Mouse (Mus musculus) neural tube, embryonic 14.5 days (tissue): Measurements from ENCODE around the gene Lpgat1. TPM values are rescaled to one million over a fixed set of nuclear protein-coding genes. Genes with fewer than 3 reads are reported as not detected.

Source experiments
- ATAC-seq: fragments of 200-750 bp; cut with Nextera tagmentation; 2 replicates; pipeline ENCODE4 v1.8.0; 2017; ENCODE audit warnings: low read depth, mild to moderate bottlenecking, moderate TSS enrichment, moderate library complexity
- H3K27ac ChIP-seq: fragments of 300-500 bp; sonication (generic); 2 replicates; pipeline ENCODE4 v1.5.1; 2014; ENCODE audit warnings: low read depth, mild to moderate bottlenecking, control low read depth, low read length, moderate library complexity, mixed read lengths
- H3K27me3 ChIP-seq: fragments of 300-500 bp; sonication (generic); 2 replicates; pipeline ENCODE4 v1.6.1; 2014; ENCODE audit warnings: low read length; ENCODE audit not compliant: control insufficient read depth, insufficient read depth
- H3K36me3 ChIP-seq: fragments of 300-500 bp; sonication (generic); 2 replicates; pipeline ENCODE4 v1.6.1; 2014; ENCODE audit warnings: low read length, mixed read lengths; ENCODE audit not compliant: control insufficient read depth, insufficient read depth
- H3K4me1 ChIP-seq: fragments of 300-500 bp; sonication (generic); 2 replicates; pipeline ENCODE4 v1.6.1; 2014; ENCODE audit warnings: low read length; ENCODE audit not compliant: control insufficient read depth, insufficient read depth
- H3K4me2 ChIP-seq: fragments of 300-500 bp; sonication (generic); 2 replicates; pipeline ENCODE4 v1.6.1; 2014; ENCODE audit warnings: mild to moderate bottlenecking, low read depth, low read length, control low read depth
- H3K4me3 ChIP-seq: fragments of 300-500 bp; sonication (generic); 2 replicates; pipeline ENCODE4 v1.5.1; 2014; ENCODE audit warnings: low read depth, low read length, control low read depth, mixed read lengths
- H3K9ac ChIP-seq: fragments of 300-500 bp; sonication (generic); replicated peaks from 2 replicates; pipeline ENCODE4 v1.6.1; 2014; ENCODE audit warnings: low read depth, mild to moderate bottlenecking, control low read depth, low read length, mixed read lengths
- H3K9me3 ChIP-seq: fragments of 300-500 bp; sonication (generic); 2 replicates; pipeline ENCODE4 v1.6.1; 2016; ENCODE audit warnings: low read length; ENCODE audit not compliant: control insufficient read depth
- WGBS: fragments of 180-500 bp; shearing (Covaris S2); extraction: QIAGEN DNeasy Blood & Tissue Kit; methylation state at CpG from one replicate; pipeline ENCODE4 v1.1.7; 2014; 5-methylcytosine and 5-hydroxymethylcytosine counted together
- polyA plus RNA-seq: library from polyadenylated mRNA; unstranded; fragments of >200 nt; fragmentation: Nextera tagmentation; extraction: Ambion mirVana; gene quantifications from 2 replicates; pipeline ENCODE4 v1.2.1, GENCODE M21; 2014

Gene Lpgat1
- polyA plus RNA-seq, 1 experiment from 2014 or later = 50.4 TPM

DNA sequence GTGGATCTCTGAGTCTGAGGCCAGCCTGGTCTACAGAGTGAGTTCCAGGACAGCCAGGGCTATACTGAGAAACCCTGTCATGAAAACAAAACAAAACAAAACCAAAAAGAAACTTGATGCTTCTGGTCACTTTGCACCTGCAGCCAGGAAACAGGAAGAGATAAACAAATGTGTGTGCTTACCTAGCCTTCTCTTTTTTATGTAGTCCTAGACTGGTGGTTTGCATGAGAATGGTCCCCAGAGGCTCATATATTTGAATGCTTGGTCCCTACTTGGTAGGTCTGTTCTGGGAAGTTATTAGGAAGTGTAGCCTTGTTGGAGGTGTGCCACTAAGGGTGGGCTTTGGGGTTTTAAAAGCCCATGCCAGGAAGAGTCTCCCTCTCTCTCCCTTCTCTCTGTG, 101.4 kb downstream of the Lpgat1 start:
- H3K36me3 ChIP-seq = no peaks in the 10 kb centered on the region

DNA sequence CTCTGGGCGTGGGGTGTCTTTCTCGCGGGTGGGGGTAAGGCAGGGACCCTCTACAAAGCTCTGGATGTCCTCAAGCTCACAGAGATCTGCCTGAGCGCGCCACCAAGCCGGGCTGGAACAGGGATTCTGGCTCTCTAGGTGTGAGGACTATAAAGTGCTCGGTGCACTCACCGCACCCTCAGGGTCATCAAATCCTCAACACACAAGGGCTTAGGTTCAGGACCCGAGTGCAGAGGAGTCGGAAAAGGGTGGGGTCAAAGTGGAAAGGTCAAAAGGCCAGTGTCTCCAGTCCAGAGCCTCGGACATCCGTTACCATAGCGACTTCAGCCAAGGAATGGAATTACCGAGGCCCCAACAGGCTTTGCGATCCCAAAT, 103.3 kb downstream of the Lpgat1 start:
- H3K4me2 ChIP-seq = peak overlapping the region; percentile 96
- no peak overlapping the region for H3K27ac ChIP-seq
- no peaks in the 10 kb centered on the region for H3K36me3 ChIP-seq
- no peaks in the 10 kb centered on the region for H3K27me3 ChIP-seq
- H3K4me3 ChIP-seq = peak overlapping the region; percentile 64
- WGBS = 4% methylated on average over 15 of the region's 15 CpGs
- H3K9me3 ChIP-seq = no peaks in the 10 kb centered on the region
- peak; percentile 47; the same call in 1 of the 2 replicates for ATAC-seq
- H3K4me1 ChIP-seq = no peaks in the 10 kb centered on the region
- peak overlapping the region; percentile 43; the same call in 1 of the 2 replicates for H3K9ac ChIP-seq

More for the DNA sequence above, 101.4 kb downstream of the Lpgat1 start:
- no peak for ATAC-seq
- Histone ChIP-seq H3K4me1 (no peaks in the 10 kb centered on the region), H3K4me3 (no peak overlapping the region), H3K9me3 (no peaks in the 10 kb centered on the region), H3K27me3 (no peaks in the 10 kb centered on the region), H3K27ac (no peak overlapping the region), H3K9ac (no peak overlapping the region), H3K4me2 (no peak overlapping the region)

DNA sequence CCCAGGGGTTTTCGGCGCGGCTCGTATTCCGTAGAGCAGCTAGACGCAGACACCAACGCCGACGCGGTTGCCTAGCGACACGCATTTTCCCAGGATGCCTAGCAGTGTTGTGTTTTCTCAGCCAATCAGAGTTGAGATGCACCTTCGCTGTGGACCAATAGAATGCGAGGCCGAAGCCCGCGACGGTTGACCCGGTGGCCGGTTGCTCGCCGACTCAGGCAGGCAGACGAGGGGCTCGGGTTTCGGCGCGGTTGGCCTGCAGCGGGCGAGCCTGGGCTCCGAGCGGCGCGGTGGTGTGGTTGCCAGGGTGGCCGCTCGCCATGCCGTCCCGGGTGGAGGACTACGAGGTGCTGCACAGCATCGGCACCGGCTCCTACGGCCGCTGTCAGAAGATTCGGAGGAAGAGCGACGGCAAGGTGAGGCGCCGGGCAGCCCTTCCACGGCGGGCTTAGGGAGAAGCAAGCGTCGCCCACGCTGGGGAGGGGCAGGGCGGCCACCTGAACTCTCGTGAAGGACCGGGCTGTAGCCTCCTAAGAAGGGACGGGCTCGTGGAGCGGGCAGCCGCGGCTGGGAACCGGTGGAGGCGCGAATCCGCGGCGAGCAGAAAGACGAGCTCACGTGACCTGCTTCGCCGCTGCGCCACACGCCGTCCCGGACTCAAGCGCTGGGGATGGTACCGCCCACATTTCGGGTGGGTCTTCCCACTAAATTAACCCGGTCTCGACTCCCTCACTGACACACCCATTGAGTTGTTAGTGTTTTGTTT, 103.9 kb downstream of the Lpgat1 start, which contains the start of gene Nek2:
Nek2 (plus strand) TSS at position 119 of the 766 bp plus-strand sequence.
- peak; percentile 96 for ATAC-seq
- H3K27ac ChIP-seq = no peak within 1 kb of the TSS
- H3K9me3 ChIP-seq = no peaks in the 10 kb centered on the region
- H3K4me3 ChIP-seq = peak within 1 kb of the TSS; percentile 64
- no peaks in the 10 kb centered on the region for H3K36me3 ChIP-seq
- no peaks in the 10 kb centered on the region for H3K27me3 ChIP-seq
- peak within 1 kb of the TSS; percentile 96 for H3K4me2 ChIP-seq
- peak within 1 kb of the TSS; percentile 48 for H3K9ac ChIP-seq
- under 1% methylated on average over 79 of the region's 79 CpGs for WGBS
- H3K4me1 ChIP-seq = no peaks in the 10 kb centered on the region

DNA sequence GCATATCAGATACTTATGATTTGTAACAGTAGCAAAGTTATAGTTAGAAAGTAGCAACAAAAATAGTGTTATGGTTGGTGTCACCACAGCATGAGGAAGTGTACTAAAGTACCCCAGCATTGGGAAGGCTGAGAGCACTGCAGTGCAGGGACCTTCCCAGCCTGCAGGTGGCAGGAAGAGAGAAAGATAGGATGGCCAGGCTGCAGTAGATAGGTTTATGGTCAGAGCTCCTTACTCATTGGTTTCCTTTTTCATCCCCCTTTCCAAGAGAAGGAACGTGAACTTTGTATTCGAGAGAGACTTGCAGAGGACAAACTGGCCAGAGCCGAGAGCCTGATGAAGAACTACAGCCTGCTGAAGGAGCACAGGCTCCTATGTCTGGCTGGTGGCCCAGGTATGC, 111.5 kb downstream of the Lpgat1 start:
- H3K27me3 ChIP-seq = no peaks in the 10 kb centered on the region
- no peaks in the 10 kb centered on the region for H3K36me3 ChIP-seq
- no peak overlapping the region for H3K4me2 ChIP-seq
- no peak overlapping the region for H3K9ac ChIP-seq
- H3K4me3 ChIP-seq = no peak overlapping the region
- ATAC-seq = no peak
- no peak overlapping the region for H3K27ac ChIP-seq
- H3K9me3 ChIP-seq = no peaks in the 10 kb centered on the region
- WGBS = 90% methylated on average over 3 of the region's 3 CpGs
- H3K4me1 ChIP-seq = no peaks in the 10 kb centered on the region

GRCm38 (mm10) chr1:191833396-191833795, 115.8 kb downstream of the Lpgat1 start:
- H3K4me2 ChIP-seq = no peak overlapping the region
- no peaks in the 10 kb centered on the region for H3K36me3 ChIP-seq
- no peak overlapping the region for H3K27ac ChIP-seq
- no peaks in the 10 kb centered on the region for H3K9me3 ChIP-seq
- H3K27me3 ChIP-seq = no peaks in the 10 kb centered on the region
- no peak overlapping the region for H3K9ac ChIP-seq
- no peak overlapping the region for H3K4me3 ChIP-seq
- WGBS = 96% methylated on average over 6 of the region's 6 CpGs
- ATAC-seq = no peak
- H3K4me1 ChIP-seq = no peaks in the 10 kb centered on the region

Other genes starting within 250 kb of the Lpgat1 start
- 3.5 and 5.7 TPM in 2 replicates for gene Dtl, start 142.3 kb upstream of the Lpgat1 start, polyA plus RNA-seq
- 37.6 and 45.1 TPM in 2 replicates for gene Ints7, start 142.2 kb upstream of the Lpgat1 start, polyA plus RNA-seq
- 1.8 and 3.3 TPM in 2 replicates for gene Nek2, start 103.6 kb downstream of the Lpgat1 start, polyA plus RNA-seq
- gene Slc30a1, start 188.9 kb downstream of the Lpgat1 start, polyA plus RNA-seq = 2.1 and 2.8 TPM in 2 replicates